Mouse (Mus musculus) hematopoietic stem cell, adult 5-6 weeks (primary cell): ENCODE data around the gene Cyp2d11. TPM values are rescaled to one million over a fixed set of nuclear protein-coding genes. Genes with fewer than 3 reads are reported as not detected.
"Not testable (repeated sequence)": the region's sequence is repeated elsewhere in the genome, so short reads cannot be mapped to it uniquely, and the experiment has no call there.

Experiments
- ATAC-seq, 2 experiments: fragments of 125-278 bp in 1 of 2; replicated peaks in 1 of 2; 2 replicates each; pipeline ENCODE4 v1.8.0; 2016 to 2017; ENCODE audit warnings: inconsistent platforms in 2 of 2, mild to moderate bottlenecking in 2 of 2, moderate number of reproducible peaks in 2 of 2, low read depth in 1 of 2, moderate TSS enrichment in 1 of 2; ENCODE audit not compliant: low FRiP score in 2 of 2, poor library complexity in 2 of 2, severe bottlenecking in 2 of 2, insufficient read depth in 1 of 2, low TSS enrichment in 1 of 2
- total RNA-seq: library from RNA; stranded (forward); fragments of 172-1452, 232-1000 nt; gene quantifications from 2 replicates; pipeline ENCODE4 v1.2.3, GENCODE M21; 2017

Gene Cyp2d11
- not detected in 2 replicates for total RNA-seq

DNA sequence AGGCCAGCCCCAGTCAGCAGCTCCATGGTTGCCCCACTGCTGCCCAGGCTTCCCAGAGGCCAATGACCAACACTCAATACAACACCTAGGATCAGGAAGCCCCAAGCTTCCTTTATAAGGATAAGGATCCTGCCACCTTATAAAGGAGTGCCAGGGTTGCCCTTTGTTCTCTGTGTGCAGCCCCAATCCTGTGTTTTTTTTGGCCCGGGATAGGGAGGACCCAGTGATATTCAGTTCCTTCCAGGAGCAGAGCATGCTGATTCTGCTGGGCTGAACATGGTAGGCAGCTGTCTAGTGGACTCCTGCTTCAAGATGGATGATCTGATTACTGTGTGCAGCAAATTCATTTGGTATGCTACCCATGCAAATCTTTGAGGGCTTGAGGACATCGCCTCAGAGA lies at the start of gene Cyp2d11:
Gene Cyp2d11 (minus strand): TSS at position 101 of the 400 bp plus-strand sequence.
- not testable (repeated sequence) for ATAC-seq

DNA sequence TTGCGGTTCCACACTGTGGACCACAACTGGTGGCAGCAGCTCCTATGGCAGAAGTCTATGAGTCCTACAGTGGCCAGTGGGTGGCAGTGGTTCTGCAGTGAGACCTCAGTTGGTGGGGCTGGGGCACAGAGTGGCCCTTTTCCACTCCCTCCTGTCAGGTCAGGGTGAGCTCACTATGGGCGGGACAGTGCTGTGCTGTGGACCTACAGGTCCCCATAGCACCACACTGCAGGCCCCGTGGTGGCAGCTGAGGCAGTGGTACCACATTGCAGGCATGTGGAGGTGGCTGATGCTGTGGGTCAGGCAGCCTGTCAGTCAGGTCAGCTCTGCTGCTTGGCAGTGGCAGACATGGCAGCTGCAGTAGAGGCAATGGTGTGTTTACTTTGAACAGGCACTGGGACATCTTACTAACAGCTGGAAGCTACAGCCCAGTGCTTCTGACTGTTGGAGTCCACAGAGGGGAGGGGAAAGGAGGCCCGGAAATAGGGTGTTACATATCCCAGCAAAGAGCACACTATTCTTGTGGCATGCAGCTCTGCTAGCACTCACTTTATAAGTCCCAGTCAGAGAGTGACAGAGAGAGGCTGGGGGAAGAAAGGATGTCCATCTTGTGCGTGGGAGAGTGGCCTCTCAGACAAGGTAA lies 44.3 kb upstream of the Cyp2d11 start:
- ATAC-seq = no peak

DNA sequence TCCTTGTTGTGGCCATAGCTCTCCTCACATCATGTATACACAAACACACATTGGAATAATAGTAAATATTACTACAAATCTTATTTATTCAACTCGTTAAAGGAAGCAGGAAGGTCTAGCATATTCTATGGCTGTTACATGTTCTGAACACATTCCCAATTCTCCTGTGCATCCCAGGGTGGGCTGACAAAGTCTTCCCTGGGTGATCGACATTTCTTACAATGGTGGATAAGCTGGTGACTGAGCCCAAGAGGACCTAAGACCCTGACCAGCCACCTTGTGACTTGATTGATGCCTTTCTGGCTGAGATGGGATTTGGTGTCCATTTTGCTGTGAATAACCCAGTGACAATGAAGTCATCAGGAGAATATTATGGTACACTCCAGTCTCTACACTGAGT lies 41.8 kb upstream of the Cyp2d11 start:
- no peak for ATAC-seq

DNA sequence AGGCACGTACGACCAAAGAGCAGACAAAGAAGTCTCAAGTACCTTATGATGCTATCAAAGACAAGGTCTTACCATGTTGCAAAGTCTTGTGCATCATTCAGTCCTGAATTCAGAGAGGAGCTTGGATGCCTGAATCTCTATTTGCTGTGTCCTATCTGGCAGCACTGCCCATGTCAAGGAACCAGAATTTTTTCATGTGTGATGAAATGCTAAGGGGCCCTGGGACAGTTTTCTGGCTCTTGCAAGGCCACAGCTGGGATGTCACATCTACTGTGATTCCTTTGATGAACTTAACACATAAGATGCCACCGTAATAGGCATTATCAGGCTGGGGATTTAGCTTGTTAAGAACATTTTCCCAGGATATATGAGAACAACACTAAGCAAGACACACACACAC lies 41.2 kb upstream of the Cyp2d11 start:
- ATAC-seq = no peak

DNA sequence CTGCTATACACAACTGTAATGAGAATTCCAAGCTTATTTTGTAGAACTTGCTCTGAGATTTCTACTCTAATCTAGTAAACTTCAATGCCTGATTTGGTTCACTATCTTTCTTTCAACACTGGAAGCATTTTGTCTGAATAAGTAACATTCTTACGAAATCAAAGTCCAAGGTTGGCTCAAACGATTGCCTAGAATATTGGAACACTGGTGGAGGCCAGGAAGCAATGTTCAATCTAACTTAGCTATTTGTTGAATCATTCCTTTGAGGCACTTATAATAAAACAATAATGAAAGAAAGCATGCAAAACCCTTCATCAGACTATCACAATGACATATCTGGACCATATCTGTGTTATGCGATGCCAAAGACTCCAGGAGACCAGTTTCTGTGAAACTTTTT lies 40.7 kb upstream of the Cyp2d11 start:
- no peak for ATAC-seq

DNA sequence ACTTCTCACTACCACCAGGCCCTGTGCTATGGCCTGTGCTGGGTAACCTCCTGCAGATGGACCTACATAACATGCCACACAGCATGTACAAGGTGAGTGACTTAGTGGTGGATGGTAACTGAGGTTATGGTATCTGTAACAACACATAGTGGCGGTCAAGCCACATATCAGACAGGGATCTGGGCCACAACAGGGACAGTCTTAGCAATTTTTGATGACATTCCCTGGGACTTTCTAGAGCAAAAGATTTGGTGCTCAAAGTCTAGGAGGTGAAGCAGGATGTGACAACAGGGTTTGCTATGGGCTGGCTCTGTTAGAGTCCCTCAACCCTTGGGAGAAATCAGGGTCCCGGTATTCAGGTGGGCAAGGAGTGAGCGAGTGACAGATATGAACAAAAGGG lies 39.8 kb upstream of the Cyp2d11 start:
- ATAC-seq = no peak

DNA sequence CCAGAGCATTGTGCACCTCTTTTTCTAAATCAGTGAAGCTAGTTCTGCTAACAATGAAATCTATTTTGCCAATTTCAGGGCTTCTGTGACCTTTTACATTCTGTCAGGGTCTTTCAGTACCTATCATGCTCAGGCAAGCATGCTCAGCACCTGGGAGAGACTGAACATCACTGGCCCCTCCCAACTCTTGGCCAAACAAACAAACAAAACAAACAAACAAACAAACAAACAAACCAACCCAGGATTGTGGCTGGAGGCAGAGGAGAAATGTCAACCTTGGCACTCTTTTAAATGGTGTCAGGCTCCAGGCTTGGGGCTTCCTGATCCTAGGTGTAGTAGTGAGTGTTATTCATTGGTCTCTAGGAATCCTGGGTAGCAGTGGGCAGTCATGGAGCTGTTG lies 39.3 kb upstream of the Cyp2d11 start, which contains the start of gene Cyp2d9:
Gene Cyp2d9 (plus strand): TSS at position 301 of the 400 bp plus-strand sequence.
- ATAC-seq = no peak

DNA sequence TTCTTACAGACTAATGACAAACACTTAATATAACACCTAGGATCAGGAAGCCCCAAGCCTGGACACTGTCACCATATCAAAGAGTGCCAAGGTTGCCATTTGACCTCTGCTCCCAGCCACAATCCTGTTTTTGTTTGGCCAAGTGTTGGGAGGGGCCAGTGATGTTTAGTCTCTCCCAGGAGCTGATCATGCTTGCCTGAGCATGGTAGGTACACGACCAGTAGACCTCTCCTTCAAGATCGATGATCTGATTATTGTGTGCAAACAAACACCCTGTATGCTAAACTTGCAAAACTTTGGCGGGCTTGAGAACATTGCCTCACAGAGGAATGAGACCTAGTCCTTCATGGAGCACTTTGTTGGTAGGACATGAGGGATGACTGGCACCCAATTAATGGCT lies 29.6 kb upstream of the Cyp2d11 start:
- ATAC-seq = no peak

DNA sequence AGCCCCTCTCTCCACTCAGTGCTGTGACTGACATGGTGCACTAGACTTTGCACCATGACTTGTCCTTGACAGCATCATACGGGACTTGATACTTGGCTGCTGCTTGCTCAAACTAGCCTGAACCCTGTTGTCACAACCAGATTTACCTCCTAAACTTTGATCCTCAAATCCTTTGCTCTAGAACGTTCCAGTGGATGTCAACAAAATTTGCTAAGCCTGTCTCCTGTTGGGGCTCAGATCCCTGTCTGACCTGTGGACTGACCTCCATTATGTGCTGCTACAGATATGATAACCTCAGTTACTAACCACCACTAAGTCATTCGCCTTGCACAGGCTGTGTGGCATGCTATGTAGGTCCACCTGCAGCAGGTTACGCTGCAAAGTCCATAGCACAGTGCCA lies 29.1 kb upstream of the Cyp2d11 start:
- no peak for ATAC-seq

DNA sequence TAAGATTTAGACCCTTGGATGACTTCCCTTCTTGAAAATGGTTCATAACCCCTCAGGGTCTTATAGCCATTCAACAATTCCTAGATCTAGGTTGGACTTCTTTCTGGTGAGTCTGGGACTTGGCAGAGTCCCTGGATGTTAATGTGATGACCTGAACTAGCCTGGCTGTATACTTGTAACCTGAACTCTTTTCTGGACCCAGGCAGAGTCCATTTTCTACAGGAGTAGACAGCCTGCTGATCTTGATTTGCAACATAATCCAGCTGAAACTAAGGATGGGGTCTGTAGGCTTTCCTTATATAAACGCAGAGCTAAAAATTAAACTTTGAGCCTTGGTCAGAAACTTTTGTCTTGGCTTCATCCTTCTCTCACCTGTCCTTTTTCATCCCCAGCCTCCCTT lies 24.8 kb upstream of the Cyp2d11 start:
- ATAC-seq = no peak

DNA sequence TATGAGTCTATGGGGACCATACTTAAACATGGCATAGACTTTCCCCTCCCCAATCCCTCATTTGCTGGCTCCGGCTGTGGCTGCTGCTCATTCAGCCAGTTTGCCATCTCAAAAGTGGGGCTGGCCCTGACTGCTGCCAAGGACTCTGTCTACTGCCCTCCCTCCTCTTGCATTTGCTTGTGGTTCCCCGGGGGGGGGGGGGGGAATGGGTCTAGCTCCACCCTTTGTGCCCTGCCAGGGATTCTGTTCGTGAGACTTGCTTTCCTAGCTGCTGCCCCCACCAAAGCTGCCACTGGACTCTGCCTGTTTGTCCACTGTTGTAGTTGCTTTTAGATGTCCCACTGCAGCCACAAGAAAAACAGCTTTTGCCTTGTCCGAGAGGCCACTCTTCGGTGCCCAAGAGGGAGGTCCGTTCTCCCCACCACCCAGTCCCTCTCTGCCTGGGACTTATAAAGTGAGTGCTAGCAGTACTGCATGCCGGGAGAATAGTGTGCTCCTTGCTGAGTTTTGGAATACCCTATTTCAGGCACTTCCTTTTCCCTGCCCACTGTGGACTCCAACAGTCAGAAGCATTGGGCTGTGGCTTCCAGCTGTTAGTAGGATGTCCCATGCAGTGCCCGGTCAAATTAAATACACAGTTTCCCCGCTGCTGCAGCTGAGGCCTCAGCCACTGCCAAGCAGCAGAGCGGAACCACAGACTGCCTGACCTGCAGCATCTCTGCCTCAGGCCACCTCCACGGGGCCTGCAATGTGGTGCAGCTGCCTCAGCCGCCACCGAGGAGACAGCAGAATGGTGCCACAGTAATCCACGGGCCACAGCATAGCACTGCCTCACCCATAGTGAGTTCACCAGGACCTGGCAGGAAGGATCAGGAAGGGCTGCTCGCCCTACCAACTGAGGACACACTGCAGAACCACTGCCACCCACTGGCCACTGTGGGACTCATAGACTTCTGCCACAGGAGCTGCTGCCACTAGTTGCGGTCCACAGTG lies 23.3 kb upstream of the Cyp2d11 start:
- ATAC-seq = peak; percentile 91 to 97

DNA sequence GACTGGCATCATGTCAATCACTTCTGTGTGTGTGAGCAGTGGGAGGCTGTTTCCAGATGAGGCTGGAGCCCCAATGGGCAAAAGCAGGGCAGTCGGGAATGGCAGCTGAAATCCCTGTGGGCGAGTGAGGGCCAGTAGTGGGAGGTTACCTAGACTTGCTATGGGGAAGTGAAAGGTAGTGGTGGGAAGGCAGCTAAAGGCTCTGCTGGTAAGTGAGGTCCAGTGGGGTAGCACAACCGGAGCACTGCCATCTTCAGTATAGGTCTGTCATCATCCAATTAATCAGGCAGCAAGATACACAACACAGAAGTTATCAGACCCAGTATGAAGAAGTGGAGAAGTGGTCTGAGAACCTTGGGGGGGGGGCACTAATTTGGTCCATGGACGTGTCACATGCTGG lies 13.7 kb upstream of the Cyp2d11 start:
- ATAC-seq = no peak

DNA sequence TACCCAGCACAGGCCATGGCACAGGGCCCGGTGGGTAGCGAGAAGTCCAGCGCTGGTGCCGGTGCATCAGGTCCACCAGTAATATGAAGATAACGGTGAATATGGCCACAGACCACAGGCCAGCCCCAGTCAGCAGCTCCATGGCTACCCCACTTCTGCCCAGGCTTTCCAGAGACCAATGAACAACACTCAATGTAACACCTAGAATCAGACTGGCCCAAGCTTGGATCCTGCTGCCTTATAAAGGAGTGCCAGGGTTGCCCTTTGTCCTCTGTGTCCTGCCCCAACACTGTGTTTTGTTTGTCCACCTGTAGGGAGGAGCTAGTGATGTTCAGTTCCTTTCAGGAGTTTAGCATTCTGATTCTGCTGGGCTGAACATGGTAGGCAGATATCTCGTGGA lies 13.2 kb upstream of the Cyp2d11 start, which contains the start of gene Cyp2d10:
Gene Cyp2d10 (minus strand): TSS at position 215 of the 400 bp plus-strand sequence.
- ATAC-seq = no peak

DNA sequence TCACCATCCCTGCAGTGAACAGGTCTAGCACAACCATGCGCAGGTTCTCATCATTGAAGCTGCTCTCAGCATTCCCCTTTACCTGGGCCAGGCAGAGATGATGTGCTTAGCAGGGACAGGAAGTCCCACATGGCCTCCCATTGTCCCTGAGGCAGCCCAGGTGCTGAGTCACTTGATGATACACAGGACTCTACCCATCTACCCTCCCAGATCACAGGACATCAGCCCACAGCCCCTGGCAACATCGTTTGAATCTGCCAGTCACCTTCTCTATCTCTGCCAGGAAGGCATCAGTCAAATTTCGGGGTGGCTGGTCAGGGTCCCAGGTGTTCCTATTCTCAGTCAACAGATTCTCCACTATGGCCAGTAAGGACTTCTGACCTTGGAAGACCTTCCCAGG lies 10.3 kb upstream of the Cyp2d11 start:
- ATAC-seq = no peak

DNA sequence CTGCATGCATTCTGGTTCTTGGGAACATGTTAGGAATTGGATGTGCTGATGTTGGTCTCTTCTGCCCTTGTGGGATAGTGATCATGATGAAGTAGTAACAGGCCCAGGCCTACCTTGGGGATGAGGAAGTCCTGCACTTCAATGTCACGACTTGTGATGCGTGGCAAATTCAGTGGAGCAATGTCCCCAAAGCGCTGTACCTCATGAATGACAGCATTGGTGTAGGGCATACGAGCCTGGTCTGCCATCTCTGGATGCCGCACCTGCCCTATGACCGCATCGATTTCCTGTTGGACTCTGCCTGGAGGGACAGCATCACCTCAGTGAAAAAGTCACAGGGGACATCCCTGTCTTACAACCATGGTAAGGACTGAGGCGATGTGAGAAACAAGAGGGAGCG lies 9.8 kb upstream of the Cyp2d11 start:
- ATAC-seq = no peak

DNA sequence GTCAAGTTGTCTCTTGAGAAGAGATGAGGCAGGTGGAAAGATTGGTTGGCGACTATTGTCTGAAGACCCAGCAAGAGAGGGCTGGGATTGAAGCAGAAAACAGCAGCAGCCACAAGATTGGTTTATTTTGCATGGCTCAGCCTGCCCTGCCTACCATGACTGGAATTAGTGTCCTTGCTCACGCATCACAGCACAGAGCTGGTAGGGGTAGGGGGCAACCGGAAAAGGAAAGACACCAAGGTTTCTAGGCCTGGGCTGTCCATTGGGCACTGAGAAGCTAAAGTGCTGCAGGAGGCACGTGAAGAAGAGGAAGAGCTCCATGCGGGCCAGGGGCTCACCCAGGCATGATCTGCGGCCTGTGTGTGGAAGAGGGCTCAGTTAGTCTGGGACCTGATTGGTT lies 8.9 kb upstream of the Cyp2d11 start:
- no peak for ATAC-seq

DNA sequence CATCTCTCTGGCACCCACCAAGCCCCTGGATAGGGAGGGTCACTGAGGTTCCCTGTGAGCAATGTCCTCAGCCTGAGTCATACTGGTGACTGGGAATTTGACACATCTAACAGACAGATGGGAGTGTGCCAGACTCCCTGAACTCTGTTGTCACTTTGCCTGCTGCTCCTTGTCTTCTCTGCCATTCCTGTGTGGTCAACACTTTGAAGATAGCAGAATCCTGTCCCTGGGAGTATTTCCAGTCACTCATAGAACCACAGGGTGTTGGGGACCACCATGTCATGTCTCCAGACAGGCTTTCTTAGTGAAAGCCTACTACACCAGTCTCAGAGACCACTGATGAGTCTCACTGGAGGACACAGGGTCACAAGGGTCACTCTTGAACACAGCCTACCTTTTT lies 8.3 kb upstream of the Cyp2d11 start:
- no peak for ATAC-seq

DNA sequence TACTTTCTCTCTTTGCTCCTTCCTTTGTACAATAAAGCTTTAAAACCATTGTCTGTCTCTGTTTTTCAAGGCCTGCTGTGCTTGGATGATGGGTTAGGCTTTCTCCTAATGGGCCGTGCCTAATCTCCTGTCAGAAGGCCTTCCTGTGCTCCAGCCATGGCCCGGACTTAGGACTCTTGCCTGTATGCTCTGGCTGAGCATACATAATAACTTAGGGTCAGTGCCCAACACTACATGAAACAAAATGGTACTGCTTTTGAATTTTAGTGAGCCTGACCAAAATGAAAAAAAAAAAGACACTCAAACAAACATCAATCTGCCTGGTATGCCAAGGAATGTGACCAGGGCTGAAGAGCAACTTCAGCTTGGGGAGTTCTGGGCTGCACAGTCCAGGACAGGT lies 7.7 kb upstream of the Cyp2d11 start:
- ATAC-seq = no peak
